Mouse (Mus musculus) frontal cortex, postnatal 25 days (tissue): Measurements from ENCODE around the gene Dbndd1.
"Not testable (repeated sequence)": the region's sequence is repeated elsewhere in the genome, so short reads cannot be mapped to it uniquely, and the experiment has no call there.

Experiments used
- DNase-seq, 2 experiments: peaks; one replicate each; pipeline ENCODE4 v3.0.0; 2022; ENCODE audit warnings: low spot score in 2 of 2

The Dbndd1 gene

DNA sequence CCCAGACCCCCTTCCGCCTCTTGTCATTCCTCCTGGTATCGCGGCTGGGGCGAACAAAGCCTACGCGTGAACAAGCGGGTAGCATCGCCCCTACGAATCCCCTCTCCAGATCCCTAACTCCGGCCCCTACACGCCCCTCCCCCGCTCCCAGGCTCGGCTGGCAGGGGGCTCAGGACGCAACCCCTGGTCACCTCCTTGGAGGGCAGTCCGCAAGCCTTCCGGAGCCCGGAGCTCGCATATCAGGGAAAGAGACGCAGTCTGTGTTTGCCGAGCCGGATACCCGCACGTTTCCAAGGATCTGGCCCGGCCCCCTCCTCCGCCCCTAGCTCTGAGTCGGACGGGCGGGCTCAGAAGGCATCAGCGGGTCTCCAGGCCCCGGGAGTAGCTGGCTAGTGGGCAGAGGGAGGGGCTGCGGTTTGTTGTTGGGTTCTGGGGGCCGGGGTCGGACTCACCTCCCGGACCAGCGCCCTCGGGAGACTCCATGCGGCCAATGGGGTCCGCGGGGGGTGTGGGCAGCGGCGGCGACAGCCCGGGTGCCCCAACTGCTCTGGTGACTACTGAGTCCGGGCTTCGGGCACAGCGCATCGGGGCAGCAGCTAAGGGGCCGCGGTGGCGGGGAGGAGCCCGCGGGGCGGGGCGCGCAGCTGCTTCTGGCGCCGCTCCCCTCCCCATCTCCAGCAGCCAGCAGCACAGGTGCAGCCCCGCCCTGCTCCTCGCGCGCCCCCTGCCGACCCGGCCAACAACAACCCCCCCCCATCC lies at the start of gene Dbndd1:
Gene Dbndd1 (minus strand): TSS at position 683 of the 759 bp plus-strand sequence.
- DNase-seq = peak in 1 of 2 experiments; percentile 29

DNA sequence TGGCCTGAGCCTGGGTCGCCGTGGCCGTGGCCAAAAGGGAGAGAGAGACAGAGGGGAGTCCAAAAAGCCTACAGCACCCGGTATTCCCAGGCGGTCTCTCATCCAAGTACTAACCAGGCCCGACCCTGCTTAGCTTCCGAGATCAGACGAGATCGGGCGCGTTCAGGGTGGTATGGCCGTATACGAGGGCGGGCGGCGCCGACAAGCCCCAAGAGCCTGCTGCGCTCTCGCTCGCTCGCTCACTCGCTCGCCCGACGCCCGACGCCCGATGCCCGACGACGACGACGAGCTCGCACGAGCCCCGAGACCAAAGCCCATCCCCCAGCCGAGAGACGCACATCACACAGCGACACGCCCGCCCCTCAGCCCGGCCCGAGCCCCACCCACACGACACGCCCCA lies 49.0 kb upstream of the Dbndd1 start:
- not testable (repeated sequence) for DNase-seq

DNA sequence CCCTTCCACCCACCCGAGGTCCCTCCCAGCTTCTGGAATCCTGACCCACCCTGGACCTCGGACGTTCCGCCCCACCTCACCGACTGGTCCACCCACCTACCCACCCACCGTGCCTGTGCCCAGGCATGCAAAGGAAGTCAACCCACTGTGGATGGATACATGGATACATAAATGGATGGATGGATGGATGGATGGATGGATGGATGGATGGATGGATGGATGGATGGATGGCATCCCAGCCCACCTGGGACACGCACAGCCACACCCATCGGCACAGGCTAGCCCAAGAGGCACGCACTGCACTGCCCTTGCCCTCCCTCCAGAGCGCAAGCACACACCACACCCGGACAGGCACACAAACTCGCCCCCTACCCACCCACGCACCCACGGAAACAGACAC lies 22.4 kb upstream of the Dbndd1 start:
- DNase-seq = peak in 1 of 2 experiments; percentile 42

DNA sequence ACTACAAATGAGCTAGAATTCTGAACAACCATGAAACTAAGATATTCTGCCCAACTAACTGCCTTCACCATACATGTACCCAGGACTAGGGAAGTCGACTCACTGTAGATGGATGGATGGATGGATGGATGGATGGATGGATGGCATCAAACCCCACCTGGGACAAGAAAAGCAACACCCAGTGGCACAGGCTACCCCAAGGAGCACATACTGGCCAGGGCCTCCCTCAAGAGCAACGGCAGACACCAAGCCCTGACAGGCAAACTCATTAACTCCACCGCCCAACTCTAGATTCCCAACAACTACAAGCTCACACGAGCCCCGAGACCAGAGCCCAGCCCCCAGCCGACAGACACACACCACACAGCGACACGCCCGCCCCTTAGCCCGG lies 21.7 kb upstream of the Dbndd1 start:
- DNase-seq = no peak

DNA sequence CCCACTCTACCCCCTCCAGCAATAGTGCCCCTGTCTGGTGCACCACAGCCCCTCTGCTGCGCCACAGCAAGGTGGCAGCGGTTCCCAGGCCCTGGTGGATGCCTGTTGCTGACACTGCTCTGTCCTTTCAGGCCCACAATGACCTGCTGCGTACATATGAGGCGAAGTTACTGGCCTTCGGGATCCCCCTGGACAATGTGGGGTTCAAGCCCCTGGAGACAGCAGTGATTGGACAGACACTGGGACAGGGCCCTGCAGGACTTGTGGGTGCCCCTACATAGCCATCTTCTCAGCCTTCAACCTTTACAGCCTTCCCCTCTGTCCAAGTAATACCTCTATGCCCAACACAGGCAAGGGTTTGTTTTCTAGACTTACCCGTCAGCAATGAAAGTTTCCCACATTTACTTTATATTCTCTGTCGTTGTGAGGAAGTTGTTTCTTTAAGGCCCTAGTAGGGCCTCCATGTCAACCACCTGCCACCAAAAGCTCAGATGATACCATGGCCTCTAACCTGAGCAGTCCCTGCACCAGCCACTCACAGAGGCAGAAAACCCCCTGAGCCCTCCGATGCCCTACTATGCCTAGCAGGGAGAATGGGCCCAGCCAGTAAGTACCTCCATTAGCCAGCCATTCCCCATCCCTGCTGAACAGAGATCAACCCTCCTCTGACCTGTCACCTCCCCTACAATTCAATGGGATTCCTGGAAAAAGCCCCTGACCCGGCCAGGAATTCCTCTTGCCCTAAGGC lies 21.2 kb upstream of the Dbndd1 start:
- no peak for DNase-seq

DNA sequence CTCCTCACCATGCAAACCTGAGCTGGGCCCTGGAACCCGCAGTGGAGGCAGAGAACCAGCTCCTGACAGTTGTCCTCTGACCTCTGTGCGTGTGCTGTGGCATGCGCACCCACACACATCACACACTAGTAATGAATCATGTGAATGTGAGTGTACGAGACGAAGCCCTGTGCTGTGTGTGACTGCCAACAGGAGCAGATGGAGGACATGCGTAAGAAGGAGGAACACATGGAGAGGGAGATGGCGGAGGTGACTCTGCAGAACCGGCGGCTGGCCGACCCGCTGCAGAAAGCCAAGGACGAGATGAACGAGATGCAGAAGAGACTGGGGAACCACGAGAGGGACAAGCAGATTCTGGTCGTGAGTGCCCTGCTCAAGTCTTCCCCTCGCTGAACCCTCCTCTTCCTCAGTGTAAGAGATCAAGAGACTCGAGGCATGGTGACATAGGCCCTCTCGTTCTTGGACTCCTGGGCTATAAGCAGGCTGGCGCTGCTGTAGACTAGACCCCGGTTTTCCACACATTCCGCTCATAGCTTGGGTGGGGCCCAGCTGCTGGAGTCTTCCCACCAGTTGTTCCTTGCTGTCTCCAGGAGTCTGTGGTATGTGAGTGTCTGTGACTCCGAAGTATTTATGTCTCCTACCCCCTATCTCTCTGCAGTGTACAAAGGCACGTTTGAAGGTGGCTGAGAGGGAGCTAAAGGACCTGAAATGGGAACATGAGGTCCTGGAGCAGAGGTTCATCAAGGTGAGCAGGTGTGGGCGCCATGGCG lies 12.6 kb upstream of the Dbndd1 start:
- no peak for DNase-seq

DNA sequence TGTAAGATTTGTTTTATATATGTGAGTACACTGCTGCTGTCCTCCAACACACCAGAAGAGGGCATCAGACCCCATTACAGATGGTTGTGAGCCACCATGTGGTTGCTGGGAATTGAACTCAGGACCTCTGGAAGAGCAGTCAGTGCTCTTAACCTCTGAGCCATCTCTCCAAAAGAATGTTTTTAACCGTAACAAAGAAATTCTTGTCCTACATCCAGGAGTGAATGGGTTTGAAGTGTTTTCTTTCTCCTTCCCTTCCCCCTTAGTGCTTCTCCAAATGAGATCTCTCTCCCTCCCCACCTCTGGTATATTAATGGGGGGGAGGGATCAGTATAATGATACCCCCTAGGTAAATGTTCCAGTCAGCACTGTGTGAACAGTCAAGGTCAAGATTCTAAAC lies 4.8 kb upstream of the Dbndd1 start:
- DNase-seq = not testable (repeated sequence)

DNA sequence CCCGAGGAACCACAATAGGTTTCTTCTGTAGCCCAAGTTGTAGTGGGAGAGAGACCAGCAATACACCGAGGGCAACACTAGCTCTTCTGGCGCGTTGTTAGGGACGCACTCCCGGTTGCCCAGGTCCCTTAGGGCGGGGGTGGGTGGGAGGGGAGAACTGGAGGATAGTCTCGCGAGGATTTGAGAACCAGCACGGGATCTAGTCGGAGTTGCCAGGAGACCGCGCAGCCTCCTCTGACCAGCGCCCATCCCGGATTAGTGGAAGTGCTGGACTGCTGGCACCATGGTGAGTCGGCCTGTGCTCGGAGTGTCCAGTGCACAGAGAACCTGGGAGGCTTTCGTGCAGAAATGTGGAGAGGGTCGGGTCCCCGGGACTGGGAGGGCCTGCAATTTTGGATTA lies 3.4 kb upstream of the Dbndd1 start, which contains the start of gene Gas8:
Gene Gas8 (plus strand): TSS at position 168 of the 400 bp plus-strand sequence.
- DNase-seq = peak; percentile 70 to 74

DNA sequence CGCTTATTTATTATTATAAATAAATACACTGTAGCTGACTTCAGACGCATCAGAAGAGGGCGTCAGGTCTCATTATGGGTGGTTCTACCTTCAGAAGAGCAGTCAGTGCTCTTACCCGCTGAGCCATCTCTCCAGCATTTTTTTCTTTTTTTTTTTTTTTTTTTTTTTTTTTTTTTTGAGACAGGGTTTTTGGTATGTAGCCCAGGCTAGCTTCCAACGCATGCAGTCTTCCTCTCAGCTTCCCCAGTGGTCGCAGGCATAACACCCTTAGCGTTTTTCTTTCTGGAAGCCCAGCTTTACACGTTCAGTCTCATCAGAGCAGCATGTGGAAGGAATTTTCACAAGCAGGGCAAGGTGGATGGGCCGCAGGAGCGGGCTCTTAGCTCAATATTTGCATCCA lies 2.9 kb upstream of the Dbndd1 start:
- DNase-seq = no peak

DNA sequence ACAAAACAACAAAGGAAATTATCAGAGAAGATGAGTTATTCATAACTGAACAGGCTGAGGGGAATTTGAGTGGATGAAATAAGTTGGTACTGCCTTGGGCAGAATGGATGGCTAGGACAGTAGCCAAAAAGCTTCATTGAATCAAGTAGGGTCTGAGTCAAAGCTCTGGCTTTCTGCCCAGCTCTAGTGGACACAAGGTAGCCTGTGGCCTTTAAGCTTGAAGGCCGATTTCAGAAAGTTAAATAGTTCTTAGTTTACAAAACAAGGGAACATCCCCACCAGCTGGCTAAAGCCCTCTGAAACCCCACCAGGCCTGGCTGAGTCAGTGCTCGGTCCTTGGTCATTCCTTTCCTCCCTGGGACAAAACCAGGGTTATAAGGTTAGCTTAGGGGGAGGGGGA lies 1.3 kb upstream of the Dbndd1 start:
- DNase-seq = no peak

DNA sequence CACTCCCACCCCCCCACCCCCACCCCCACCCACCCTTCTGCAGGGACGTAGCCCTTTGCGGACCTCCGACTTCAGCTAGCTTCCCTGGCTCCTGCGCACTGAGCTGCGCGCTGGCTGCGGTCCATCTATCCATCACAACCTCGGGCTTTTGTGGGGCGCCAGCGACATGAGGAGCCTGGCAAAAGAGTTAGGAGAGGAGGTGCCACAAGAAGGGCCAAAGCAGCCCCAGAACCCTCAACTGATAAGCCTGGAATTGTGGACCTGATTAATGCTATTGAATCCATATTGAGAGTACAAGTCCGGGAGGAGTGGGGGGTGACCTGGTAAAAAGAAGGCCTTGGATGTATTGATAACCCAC lies 256 bp upstream of the Dbndd1 start:
- DNase-seq = no peak

DNA sequence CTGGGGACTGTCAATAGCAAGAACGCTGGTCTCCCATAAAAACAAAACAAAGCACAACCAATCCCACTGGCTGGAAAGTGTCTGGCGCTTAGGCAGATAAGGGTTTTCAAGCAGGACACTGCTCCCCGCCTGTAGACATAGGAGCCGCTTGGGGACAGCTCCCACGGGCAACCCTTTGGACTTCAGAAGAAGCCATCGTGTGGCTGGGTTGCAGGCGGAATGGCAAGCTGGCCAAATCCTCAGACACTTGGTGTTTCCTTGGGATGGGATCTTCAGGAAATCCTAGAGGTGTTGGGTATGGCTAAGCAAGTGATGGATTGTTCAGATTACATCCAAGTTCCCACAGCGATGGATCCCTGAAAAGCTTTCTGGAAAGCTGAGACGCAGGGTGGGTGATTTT lies 1.1 kb downstream of the Dbndd1 start:
- DNase-seq = no peak

DNA sequence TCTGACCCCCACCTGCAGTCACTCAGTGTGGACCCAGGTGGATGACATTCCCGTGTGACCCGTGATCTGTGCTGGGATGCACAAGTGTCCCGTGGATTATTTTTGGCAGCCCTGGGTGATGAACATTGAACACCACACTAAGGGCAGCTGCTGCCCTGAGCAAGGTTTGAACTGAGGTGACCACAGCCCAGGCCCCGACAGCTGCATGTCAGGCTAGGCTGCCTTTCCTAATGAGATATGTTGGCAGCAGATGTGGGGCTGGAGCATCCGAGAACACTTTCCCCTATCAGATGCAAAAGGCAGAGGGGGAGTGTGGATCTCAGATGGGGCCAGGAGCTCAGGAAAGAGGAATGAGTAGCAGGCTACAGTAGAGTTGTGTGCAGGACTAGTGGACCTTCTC lies 4.4 kb downstream of the Dbndd1 start:
- no peak for DNase-seq

DNA sequence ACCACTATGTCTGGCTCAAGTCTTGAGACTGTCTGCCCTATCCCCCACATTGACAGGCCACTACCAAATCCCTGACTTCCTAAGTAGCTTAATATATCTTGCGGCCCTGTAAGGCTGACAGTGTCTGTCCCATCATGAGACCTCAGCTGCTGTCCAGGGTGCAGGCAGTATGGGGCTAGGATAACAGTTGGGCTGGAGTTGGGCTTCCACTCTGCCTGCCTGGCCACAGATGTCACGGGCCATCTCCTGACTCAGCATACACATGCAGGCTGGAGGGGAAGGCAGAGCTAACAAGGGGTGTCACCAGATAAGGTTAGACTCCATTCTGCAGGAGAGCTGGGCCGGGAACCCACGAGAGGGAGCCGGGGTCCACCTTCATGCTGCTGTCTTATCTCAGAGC lies 8.1 kb downstream of the Dbndd1 start:
- no peak for DNase-seq

DNA sequence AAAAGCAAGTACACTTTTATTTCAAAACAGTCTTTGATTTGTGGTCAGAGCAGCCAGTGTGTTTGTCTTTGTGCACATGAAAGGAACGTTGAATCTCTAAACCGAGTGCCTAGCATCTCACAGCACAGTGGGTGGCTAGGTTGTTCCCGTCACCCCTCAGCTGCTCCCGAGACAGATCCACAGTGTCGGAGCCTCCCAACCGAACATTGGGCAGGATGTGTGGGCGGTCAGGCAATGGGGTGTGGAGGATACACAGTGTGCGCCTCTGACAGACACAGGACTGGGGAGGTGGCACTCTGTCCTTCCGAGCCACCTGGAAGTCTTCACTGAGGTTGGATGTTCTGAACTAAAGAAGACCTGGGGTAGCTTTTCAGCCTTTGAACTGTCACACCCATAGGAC lies 9.6 kb downstream of the Dbndd1 start:
- no peak for DNase-seq

DNA sequence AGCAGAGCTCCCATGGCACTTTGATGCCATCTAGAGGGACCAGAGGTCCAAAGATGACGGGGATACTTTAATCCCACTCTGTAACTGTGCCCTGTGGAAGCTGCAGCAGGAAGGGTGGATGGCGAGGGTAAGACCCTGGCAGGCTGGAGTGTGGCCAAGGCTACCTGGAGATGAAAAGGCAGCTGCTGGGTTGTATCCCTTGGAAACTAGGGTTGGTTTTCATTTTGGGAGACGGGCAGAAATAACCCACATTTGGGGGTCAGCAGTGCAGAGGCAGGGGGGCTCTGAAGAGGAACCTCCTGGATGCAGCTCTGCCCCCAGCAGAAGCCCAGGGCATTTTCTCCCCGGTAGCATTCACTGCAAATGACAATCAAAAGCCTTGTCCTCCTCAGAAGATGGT lies 10.0 kb downstream of the Dbndd1 start:
- no peak for DNase-seq

DNA sequence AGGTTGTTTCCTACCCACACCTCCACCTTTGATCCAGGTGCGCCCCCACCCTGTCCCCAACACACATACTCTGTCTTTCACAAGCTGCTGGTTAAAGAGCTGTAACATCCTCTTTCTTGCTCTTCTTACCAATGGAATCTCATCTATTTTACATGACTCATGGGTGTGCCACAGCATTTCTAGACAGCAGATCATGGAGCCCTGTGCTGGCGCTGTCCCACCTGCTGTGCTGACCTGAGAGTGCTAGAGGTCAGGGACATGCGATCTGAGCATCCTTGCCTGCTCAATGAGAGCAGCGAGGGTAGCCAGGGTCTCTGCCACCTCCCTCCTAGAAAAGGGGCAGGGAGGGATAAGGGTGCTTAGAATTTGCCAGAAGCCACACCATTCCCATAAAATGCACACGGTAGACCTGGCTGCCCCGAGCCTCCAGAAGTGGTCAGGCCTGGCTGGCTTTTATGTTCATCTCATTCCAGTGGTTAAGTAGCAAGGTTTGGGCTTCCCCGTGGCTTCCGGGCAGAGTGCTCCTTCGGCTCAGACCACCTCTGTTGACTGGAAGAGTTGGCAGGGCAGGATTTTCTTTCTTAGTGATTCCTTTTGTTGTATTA lies 10.6 kb downstream of the Dbndd1 start:
- DNase-seq = no peak

DNA sequence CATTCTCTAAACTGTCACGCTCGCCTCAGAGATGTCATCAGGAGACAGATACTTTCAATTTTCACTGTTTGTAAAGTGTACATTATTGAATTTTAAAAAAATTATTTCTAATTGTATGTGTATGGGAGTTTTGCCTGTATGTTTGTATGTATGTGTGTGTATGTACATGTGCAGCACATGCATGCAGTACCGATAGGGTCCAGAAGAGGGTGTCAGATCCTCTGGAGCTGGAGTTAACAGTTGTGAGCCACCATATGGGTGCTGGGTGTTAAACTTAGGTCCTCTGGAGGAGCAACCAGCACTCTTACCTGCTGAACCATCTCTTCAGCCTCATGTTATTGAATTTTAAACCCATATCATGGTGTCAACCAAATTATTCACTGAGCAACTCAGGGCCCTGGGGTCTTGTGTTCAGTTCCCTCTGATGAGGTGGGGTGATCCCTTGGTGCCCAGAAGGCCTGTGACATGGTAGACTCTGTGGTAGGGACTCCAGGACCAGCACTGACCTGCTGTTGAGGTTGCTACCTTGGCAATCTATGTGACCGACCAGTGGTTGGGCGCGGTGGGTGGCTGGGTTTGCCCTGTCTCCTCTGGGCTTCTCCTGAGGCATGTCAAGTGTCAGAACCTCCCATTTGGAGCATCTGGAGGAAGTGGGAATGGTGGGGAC lies 11.3 kb downstream of the Dbndd1 start:
- DNase-seq = no peak

DNA sequence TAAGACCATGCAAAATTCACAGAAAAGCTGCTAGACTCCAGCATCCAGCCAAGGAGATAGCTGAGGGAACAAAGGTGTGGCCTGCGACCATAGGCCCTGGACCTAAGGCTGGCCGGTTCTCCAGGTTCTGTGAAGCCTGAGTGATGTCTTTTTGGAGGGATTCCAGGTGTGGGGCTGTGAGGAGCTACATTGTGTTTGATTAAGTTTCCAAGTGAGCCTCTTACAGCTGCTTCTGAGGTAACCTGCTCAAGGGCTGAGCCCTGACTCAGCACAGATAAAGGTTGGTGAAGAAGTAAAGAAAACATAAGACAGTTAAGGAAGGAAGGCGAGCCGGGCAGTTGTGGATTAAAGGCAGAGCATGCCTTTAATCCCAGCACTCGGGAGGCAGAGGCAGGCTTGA lies 13.1 kb downstream of the Dbndd1 start:
- no peak for DNase-seq

DNA sequence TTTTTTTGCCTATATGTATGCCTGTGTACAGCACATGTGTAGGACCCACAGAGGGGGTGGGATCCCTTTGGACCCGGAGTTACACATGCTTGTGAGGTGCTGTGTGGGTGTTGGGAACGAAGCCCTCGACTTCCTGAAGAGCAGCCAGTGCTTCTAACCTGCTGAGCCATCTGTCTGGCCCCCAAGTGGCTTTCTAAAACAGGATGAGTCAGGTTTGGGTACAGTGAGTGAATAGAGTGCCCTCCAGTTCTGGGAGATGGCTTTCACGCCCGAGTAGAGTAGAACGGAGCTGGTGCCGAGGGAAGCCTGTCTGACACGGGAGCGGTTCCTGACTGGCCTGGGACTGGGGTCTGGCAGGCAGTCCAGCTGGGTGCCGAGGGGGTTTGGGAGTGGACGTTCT lies 15.7 kb downstream of the Dbndd1 start:
- DNase-seq = no peak

DNA sequence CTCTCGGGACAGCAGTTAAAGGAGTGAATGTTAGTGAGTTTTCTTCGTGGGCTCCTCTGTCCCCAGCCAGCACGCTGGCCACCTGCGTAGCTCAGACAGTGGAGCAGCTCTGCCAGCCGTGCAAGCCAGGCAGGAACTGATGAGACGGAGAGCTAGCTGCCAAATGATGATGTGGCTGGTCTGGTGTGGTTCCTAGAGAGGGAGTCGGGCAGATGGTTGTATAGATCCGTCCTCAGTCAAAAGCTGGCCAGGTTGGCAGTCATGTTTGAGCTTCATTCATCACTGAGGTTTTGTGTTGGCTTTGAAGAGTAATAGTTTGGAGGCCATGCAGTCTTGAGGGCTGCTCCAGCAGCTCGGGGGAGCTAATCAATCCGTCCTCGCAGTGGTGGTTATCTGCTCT lies 16.3 kb downstream of the Dbndd1 start:
- DNase-seq = no peak

DNA sequence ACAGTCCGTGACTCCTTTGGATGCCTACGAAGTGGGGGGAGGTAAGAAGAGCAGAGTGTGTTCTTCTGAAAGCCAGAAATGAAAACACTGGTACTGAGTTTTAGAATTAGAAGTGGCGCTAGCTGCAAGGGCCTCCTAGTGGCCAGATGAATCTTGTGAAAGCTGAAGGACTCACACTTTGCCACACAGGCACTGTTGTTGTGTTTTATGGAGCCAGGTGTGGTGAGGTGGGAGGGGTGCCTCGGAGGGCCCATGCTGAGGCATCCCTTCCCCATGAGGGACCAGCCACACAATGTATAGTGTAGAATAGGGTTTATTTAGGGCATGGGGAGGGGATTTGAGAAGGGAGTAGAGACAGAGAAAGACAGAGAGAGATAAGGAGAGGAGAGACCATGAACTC lies 17.6 kb downstream of the Dbndd1 start:
- DNase-seq = no peak
